Mouse (Mus musculus): ENCODE measurements around the gene Txn2. TPM values are rescaled to one million over a fixed set of nuclear protein-coding genes. Genes with fewer than 3 reads are reported as not detected.
A peak's percentile ranks its signal among the peaks of the same experiment; 100 is the strongest.

Txn2 gene
- polyA plus RNA-seq, 2 experiments from 2014 or later = 219 to 245 TPM

GRCm38 (mm10) chr15:77933770-77934169 is 5.0 kb upstream of the Txn2 start:
- no peak for ATAC-seq

- ATAC-seq = no peak
Observed at GRCm38 (mm10) chr15:77933222-77933621, 4.4 kb upstream of the Txn2 start.

DNA sequence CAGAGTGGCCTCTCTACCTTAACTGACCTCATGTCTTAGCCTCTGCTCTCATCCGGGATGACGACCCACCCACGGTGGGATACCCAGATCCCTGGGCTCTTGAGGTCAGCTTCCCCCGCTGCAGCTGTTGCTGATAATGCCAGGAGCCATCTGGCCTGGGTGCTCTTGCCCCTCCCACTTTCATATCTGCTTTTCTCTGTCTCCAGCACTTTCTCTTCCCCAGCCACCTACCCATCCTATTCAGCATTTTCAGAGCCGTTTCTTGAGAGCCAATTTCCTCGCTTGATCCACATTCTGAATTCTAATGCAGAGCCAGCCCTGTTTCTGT is 2.8 kb upstream of the Txn2 start:
- no peak for ATAC-seq

GRCm38 (mm10) chr15:77930986-77931688 is 2.3 kb upstream of the Txn2 start:
- no peak for ATAC-seq

- ATAC-seq = no peak
Observed at GRCm38 (mm10) chr15:77929804-77930203, 998 bp upstream of the Txn2 start.

- no peak for ATAC-seq
Observed at GRCm38 (mm10) chr15:77928091-77928490, 715 bp downstream of the Txn2 start.

GRCm38 (mm10) chr15:77926921-77927320 is 1.9 kb downstream of the Txn2 start:
- no peak for ATAC-seq

DNA sequence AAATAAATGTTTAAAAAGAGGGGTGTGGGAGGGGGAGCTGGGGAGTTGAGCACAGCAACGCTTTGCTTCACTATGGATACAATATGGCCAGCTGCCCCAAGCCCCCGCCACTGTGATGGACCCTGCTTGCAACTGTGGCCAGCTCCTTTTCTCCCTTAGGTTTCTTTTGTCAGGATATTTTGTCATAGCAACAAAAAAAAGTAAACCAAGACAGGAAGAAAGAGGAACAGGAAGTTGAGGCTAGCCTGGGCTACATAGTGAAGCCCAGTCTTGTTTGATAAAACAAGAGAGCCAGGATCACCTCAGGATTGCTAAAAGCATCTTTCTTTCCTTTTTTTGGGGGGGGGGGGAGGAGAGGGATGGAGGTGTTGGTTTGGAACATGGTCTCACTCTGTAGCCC is 3.6 kb downstream of the Txn2 start:
- no peak for ATAC-seq

- ATAC-seq = no peak
Observed at GRCm38 (mm10) chr15:77923267-77924035, 5.4 kb downstream of the Txn2 start.

- ATAC-seq = no peak
Observed at GRCm38 (mm10) chr15:77922710-77923109, 6.1 kb downstream of the Txn2 start.

DNA sequence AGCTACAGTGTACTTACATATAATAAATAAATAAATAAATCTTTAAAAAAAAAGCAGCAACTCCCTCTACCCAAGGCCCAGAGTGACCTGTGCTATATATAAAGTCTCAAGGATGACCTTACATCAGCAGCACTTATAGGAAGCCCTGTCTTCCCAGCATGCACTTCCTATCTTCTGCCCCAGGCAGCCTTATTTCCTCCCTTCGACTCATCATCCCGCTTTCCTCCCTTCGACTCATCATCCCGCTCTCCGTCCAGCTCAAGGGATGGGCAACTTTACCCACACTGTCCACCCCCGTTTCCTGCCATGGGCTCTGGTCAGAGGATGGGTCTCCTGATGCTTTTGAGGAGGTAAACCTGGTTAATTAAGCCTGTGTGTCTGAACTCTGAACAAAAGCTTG is 7.2 kb downstream of the Txn2 start:
- no peak for ATAC-seq

DNA sequence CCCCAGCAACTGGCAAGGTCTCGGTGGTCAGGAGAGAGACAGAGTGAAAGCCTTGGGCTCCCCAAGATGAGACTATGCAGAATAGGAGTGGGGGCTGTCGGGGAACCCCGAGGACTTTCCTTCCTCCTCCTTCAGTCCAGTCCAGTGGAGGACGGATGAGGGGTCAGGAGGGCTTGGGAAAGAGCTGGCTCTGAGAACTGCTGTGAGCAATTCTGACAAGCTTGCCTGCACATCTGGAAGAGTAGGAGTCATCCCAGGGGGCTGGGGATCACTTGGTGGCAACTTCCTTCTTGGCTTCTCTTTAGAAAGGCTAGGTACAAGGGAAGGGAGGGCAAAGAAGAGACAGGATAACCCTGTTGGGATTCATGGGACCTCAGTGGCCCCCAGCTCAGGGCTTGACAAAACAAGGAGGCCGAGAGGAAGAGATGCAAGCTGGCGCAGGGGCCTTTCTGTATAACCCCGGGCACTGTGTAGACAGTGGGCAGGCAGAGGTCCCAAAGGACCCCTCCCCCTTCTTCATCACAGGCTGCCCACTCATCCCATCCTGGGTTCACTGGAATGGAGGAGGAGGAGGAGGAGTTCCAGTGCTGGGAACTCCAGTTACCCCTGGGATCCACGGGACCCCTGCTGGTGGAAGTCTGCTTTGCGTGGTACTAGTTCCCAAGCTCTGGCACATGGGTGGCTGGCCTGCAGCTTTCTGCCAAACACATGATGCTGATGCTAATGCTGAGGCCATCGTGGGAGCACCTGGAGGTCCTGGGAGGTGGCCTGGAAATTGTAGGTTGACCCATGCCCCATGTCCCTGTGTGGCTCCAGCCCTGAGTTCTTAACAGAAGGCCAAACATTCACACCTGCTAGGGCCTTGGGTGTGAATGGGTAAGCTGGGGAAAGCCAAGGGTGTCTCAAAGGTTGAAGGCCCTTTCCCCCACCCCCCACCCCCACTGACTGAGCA is 8.0 kb downstream of the Txn2 start:
- ATAC-seq = no peak

DNA sequence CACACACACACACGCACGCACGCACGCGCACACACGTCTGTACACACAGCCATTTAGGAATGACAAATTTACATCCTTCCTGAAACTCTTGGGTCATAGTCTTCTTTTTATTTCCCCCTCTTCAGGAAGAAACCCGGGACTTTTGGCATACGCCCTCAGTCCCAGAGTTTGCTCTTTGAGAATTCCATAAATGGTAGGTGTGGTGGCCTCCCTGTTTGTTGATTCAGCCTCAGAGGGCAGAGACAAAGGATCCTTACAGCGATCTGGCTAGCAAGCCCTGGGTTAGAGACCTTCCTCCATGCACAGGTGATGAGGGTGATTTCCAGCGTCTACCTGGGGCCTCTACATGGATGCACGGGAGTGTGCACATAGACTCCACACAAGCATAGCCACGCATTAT is 9.4 kb downstream of the Txn2 start:
- ATAC-seq = no peak

GRCm38 (mm10) chr15:77916851-77917544 is 11.8 kb downstream of the Txn2 start:
- ATAC-seq = peak; percentile 63

DNA sequence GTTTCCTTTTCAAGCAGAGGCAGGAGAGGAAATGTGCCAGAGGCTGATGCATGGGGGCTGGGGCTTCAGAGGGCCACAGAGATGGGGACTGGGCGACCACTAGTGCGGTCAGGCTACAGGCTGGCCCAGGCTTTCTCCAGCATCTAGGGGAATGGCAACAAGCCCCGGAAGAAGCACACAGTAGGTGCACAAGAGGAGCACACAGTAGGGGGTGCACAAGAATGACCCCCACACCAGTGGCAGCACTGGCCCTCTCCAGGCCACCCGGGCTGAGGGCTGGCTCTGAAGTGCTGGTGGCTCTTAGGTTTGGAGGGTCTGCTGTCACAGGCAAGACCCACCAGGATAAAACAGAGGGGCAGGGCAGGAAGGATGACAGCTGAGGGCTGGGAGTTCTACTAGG is 13.5 kb downstream of the Txn2 start:
- ATAC-seq = no peak

- ATAC-seq = no peak
Observed at GRCm38 (mm10) chr15:77914507-77914906, 14.3 kb downstream of the Txn2 start.

DNA sequence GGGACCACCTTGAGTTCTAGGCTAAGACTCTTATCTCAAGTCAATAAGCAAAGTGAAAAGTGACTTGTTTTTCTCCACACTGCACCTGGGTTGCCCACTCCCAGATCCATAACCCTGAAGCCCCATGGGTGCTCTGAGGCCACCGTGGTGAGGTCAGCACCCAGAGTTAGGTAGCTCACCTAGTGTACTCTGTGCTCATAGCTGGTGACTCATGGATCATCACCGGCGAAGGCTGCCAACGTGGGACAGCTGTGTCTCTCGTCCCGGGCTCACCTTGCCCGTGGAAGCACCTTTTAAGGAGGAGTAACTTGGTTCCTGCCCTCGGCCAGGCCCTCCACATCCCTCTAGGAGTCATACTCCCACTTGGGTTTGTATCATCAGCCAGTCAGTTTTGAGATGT is 15.8 kb downstream of the Txn2 start:
- no peak for ATAC-seq

DNA sequence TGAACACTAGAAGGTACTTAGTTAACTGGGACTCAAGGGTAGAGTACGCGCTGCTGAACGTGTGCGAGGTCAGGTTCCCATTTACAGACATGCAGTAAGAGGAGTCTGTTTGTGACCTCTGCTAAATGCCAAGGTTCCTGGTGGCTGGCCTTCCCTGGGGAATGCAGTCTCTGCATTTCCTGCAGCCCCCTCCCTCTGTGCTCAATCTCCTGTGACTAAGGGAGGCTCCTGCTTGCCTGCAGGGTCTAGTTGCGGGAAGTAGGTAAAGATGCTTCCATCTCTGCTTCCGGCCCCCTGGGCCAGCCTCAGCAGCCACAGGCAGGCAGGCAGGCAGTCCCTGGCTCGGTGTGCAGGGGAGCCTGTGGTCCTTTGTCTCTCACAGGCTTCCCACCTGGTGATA is 16.2 kb downstream of the Txn2 start:
- ATAC-seq = no peak

DNA sequence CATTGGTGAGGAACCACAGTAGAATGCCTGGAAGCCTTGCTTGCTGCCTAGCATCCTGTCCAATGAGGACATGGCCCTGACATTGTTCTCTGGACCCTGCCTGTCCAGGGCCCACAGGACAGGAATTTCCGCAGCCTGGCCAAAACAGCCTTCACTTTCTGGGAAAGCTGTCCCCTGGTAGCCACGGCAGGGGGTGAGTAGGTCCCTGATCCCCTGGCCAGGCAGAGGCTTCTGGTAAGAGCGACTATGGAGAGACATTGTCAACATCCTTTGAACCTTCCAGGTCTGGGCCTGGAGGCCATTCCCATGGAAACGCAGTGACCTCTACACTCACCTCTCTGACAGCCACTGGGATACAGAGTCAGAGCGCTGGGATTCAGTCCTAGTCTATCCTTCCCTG is 16.8 kb downstream of the Txn2 start:
- no peak for ATAC-seq

DNA sequence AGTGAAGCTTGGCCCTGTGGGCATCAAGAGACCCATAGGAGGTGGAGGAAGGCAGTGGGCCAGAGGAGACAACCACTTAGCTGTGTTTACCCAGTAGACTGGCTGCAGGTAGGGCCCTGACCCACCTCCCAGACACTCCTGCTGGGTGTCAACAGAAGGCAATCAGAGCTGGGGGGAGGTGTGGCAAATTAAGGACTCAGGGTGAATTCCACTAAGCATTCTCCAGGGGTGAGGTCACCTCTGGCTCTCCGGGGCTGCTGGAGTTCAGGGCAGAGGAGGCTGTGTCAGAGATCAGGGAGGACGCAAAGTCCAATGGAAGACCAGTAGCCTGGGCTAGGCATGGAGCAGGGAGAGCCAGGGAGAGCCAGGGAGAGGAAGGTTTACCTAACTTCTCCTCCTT is 17.7 kb downstream of the Txn2 start:
- ATAC-seq = no peak

DNA sequence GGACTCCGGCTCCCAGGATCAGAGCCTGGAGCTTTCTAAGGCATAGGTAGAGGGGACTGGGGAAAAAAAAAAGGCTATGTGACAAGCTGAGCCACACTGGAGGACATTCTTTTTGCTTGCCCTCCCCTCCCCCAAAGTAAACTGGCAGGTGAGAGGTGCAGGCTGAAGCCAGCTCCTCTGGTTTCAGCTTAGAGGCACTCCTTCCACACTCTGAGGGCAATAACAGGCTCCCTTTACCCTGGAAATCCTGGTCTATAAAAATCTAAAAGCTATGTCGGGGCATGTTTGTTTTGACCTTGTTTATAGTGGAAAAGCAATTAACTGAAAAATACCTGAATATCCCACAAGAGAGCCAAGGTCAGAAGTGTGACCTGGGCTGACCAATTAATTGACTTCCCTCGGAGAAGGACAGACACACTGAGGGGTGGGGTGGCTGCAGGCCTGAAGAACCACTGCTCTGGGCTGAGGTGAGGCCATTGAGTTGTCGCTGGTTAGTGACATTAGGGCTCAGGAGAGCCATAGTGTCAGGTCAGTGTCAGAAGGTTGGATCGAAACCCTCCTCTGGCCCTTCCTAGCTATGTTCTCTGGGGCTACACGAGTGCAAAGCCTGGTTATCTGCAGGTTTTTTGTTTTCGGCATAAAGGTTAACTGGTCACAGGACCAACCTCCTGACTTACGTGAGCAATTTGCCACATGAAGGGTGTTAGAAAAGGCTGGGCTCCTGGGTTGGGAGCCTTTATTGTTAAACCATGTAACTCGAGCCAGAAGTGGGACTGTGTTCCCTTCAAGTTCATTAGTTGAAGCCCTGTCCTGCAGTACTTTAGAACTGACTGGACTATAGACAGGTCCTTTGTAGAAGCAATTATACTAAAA is 20.9 kb downstream of the Txn2 start:
- ATAC-seq = no peak

- ATAC-seq = no peak
Observed at GRCm38 (mm10) chr15:77906545-77906944, 22.3 kb downstream of the Txn2 start.

Data from activated CD4-positive, CD25-positive, alpha-beta regulatory T cell, adult 4 months (primary cell).